Mouse (Mus musculus) cerebral cortex, adult 2 months (tissue): ENCODE results near the gene Tmem88.

Source experiments
- WGBS: fragments of 180-500 bp; shearing (Covaris S2); methylation state at CpG from one replicate; pipeline ENCODE4 v1.1.7; 2018; 5-methylcytosine and 5-hydroxymethylcytosine counted together

The Tmem88 gene

DNA sequence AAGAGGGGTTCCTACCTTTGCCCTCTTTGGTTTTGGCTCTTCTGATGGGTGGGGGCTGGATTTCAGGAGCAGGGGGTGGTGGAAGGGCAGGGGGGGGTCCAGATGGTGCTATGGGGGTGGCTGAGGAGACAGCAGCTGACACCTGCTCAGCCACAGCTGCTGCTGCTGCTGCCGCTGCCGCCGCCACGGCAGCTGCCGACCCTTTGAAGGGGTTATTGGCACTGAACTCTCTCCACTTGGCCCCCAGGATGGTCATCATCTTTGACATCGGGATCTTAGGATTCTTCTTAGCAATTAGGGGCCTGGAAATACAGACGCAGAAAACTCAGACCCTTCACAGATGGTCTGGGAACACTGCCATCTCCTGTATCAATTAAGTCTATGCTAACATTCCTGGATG, 36.0 kb downstream of the Tmem88 start:
- WGBS: 45% methylated on average over 7 of the region's 7 CpGs

DNA sequence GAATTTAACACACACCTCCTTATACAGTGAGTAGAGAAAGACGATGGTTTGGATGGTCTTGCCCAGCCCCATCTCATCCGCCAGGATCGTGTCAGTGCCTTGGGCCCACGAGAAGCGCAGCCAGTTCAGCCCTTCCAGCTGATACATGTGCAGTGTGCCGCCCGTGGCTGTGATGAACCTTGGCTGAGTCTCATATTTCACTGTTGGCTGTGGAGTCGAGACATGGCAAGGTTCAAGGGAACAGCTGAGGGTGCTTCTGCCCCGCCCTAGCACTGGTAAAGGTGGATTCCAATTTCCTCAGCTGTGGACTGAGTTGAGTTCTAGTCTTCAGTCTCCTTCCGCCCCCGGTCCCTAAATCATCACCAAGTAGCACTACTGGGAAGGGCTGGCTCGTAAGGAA, 40.3 kb downstream of the Tmem88 start:
- WGBS: 89% methylated on average over 12 of the region's 12 CpGs

DNA sequence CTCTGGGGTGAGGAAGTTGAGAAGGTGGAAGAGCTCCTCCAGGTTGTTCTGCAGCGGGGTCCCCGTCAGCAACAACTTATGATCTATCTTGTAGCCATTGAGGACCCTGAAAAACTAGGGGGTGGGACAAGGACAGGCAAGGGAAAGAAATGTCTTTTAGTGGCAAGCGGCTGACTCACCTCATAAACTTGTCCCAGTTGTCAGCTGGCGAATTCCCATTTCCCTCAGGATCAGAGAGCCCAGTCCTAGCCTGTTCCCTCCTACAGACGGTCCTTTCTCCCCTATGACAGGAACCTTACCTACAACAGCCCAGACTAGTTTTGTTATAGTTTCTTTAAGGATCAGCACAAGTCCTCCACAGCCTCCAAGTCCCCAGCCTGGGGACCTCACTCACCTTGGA, 41.5 kb downstream of the Tmem88 start:
- 93% methylated on average over 5 of the region's 5 CpGs for WGBS
